Mouse (Mus musculus) cerebellum, adult 2 months (tissue): ENCODE measurements around the gene Dot1l.
"Not testable (repeated sequence)": the region's sequence is repeated elsewhere in the genome, so short reads cannot be mapped to it uniquely, and the experiment has no call there.

Experiments
- CTCF ChIP-seq: fragments of 200-500 bp; IDR thresholded peaks from 2 replicates; pipeline ENCODE4 v1.5.1; 2011; ENCODE audit warnings: low read depth, mild to moderate bottlenecking, control low read depth, low read length, moderate library complexity, borderline replicate concordance; ENCODE audit not compliant: insufficient read depth
- POLR2A ChIP-seq: fragments of 200-500 bp; IDR thresholded peaks from 2 replicates; pipeline ENCODE4 v1.6.1; 2011; ENCODE audit warnings: low read length, control low read depth, borderline replicate concordance; ENCODE audit not compliant: insufficient read depth

DNA sequence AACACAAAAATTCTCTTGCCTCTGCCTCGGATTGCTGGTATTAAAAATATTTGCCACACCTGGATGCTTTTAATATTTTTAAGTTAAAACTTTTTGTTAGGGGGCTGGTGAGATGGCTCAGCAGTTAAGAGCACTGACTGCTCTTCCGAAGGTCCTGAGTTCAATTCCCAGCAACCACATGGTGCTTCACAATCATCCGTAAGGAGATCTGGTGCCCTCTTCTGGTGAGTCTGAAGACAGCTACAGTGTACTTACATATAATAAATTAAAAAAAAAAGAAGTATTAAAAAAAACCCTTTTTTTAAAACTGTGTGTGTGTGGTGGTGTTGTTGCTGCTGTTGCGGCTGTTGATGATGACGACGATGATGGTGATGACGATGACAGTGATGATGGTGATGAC is 62.9 kb downstream of the Dot1l start:
- not testable (repeated sequence) for TF ChIP-seq CTCF, POLR2A
